Mouse (Mus musculus) stomach, embryonic 14.5 days (tissue): ENCODE data around the gene Relb. TPM values are rescaled to one million over a fixed set of nuclear protein-coding genes. Genes with fewer than 3 reads are reported as not detected.

ENCODE experiments used
- ATAC-seq: fragments of 200-750 bp; cut with Nextera tagmentation; 2 replicates; pipeline ENCODE4 v1.8.0; 2017; ENCODE audit warnings: low read depth, moderate TSS enrichment; ENCODE audit not compliant: insufficient number of reproducible peaks, insufficient read depth, low FRiP score
- H3K27ac ChIP-seq: fragments of 300-500 bp; sonication (generic); 2 replicates; pipeline ENCODE4 v1.5.1; 2014; ENCODE audit warnings: mild to moderate bottlenecking, low read length, moderate library complexity, mixed read lengths
- H3K27me3 ChIP-seq: fragments of 300-500 bp; sonication (generic); 2 replicates; pipeline ENCODE4 v1.6.1; 2014; ENCODE audit warnings: low read length, control low read depth, mixed read lengths; ENCODE audit not compliant: control insufficient read depth, insufficient read depth
- H3K36me3 ChIP-seq: fragments of 300-500 bp; sonication (generic); 2 replicates; pipeline ENCODE4 v1.6.1; 2014; ENCODE audit warnings: mild to moderate bottlenecking, control low read depth, low read length, moderate library complexity, mixed read lengths; ENCODE audit not compliant: control insufficient read depth, insufficient read depth
- H3K4me1 ChIP-seq: fragments of 300-500 bp; sonication (generic); 2 replicates; pipeline ENCODE4 v1.6.1; 2014; ENCODE audit warnings: low read length, control low read depth, mixed read lengths; ENCODE audit not compliant: control insufficient read depth, insufficient read depth
- H3K4me2 ChIP-seq: fragments of 300-500 bp; sonication (generic); replicated peaks from 2 replicates; pipeline ENCODE4 v1.6.1; 2014; ENCODE audit warnings: low read depth, low read length, control low read depth
- H3K4me3 ChIP-seq: fragments of 300-500 bp; sonication (generic); 2 replicates; pipeline ENCODE4 v1.5.1; 2014; ENCODE audit warnings: low read depth, low read length, control low read depth
- H3K9ac ChIP-seq: fragments of 300-500 bp; sonication (generic); replicated peaks from 2 replicates; pipeline ENCODE4 v1.6.1; 2014; ENCODE audit warnings: low read depth, mild to moderate bottlenecking, control low read depth, low read length, moderate library complexity, mixed read lengths
- H3K9me3 ChIP-seq: fragments of 300-500 bp; sonication (generic); 2 replicates; pipeline ENCODE4 v1.6.1; 2016; ENCODE audit warnings: low read depth, low read length, control low read depth; ENCODE audit not compliant: control insufficient read depth
- WGBS: fragments of 180-500 bp; shearing (Covaris S2); extraction: QIAGEN DNeasy Blood & Tissue Kit; methylation state at CpG from one replicate; pipeline ENCODE4 v1.1.7; 2014; 5-methylcytosine and 5-hydroxymethylcytosine counted together
- polyA plus RNA-seq: library from polyadenylated mRNA; unstranded; fragments of >200 nt; fragmentation: Nextera tagmentation; extraction: Ambion mirVana; gene quantifications from 2 replicates; pipeline ENCODE4 v1.2.1, GENCODE M21; 2014

The Relb gene
- 8.3 and 10.4 TPM in 2 replicates for polyA plus RNA-seq

DNA sequence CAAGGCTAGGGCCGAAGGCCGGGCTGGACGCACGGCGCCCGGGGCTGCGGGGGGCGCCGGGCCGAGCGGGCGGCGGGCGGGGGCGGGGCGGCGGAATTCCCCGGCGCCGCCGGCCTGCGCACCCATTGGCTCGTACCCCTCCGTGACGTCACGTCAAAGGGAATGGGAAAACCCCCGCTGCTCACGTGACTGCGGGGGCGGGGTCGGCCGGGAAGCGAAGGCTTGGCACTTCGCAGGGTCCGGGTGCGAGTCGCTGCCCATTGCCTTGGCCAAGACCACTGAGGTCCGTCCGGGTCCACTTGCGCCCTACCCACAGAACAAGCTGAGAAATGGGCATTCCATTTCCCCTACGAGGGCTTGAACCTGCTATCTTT is at the start of gene Relb:
Gene Relb, minus strand, starts transcription at position 78 of the 374 bp plus-strand sequence.
- Histone ChIP-seq H3K4me2 (peak within 1 kb of the TSS; percentile 87), H3K9me3 (no peaks in the 10 kb centered on the region), H3K4me1 (0 out of 2 replicates have a peak, but pooled peaks cover 4% of the 10 kb centered on the region), H3K9ac (peak within 1 kb of the TSS; percentile 39), H3K27me3 (no peaks in the 10 kb centered on the region), H3K27ac (peak within 1 kb of the TSS; percentile 87), H3K4me3 (peak within 1 kb of the TSS; percentile 53), H3K36me3 (peaks cover 20% of the 10 kb centered on the region)
- under 1% methylated on average over 29 of the region's 41 CpGs for WGBS
- no peak; the same call in 1 of the 2 replicates for ATAC-seq

- Histone ChIP-seq H3K4me2 (no peak overlapping the region), H3K4me3 (no peak overlapping the region), H3K4me1 (no peaks in the 10 kb centered on the region), H3K27me3 (no peaks in the 10 kb centered on the region), H3K27ac (no peak overlapping the region), H3K9me3 (no peaks in the 10 kb centered on the region), H3K9ac (no peak overlapping the region), H3K36me3 (no peaks in the 10 kb centered on the region)
- WGBS = 84% methylated on average over 3 of the region's 3 CpGs
- ATAC-seq = no peak
These were observed 49.7 kb upstream of the Relb start for GRCm38 (mm10) chr7:19678901-19679300.

- no peak for ATAC-seq
- no peaks in the 10 kb centered on the region for H3K4me1 ChIP-seq
- H3K9ac ChIP-seq = no peak within 1 kb of the TSS; the same call in 1 of the 2 replicates
- H3K36me3 ChIP-seq = no peaks in the 10 kb centered on the region
- H3K4me3 ChIP-seq = no peak within 1 kb of the TSS
- no peaks in the 10 kb centered on the region for H3K9me3 ChIP-seq
- H3K27ac ChIP-seq = no peak within 1 kb of the TSS
- H3K27me3 ChIP-seq = no peaks in the 10 kb centered on the region
- H3K4me2 ChIP-seq = no peak within 1 kb of the TSS
- WGBS = 61% methylated on average over 8 of the region's 8 CpGs
These were observed 48.6 kb upstream of the Relb start, which contains the start of gene Apoc2 for GRCm38 (mm10) chr7:19677872-19678271. Apoc2 (minus strand) TSS chr7:19677941.

DNA sequence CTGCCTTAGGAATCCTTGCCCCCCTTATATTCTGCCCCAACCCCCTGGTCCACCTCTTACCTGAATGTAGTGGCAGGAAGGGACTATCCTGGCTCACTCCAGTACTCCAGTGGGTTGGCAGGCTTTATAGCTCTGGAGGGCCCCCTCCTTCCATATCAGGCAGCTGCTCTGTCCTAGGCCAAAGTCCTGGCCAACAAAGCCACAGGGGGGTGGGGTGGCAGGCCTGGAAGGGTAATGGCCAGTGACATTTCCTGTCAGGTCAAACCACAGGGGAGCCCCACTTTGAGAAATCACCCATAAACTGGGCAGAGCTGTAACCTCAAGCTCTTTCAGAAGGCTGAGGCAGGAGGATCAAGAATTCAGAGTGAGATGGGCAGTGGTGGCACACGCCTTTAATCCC is 47.4 kb upstream of the Relb start:
- no peaks in the 10 kb centered on the region for H3K9me3 ChIP-seq
- no peaks in the 10 kb centered on the region for H3K36me3 ChIP-seq
- no peak for ATAC-seq
- no peak overlapping the region for H3K27ac ChIP-seq
- H3K4me3 ChIP-seq = no peak overlapping the region
- H3K9ac ChIP-seq = no peak overlapping the region
- no peaks in the 10 kb centered on the region for H3K4me1 ChIP-seq
- WGBS = 58% methylated on average over 1 of the region's 1 CpGs
- H3K27me3 ChIP-seq = no peaks in the 10 kb centered on the region
- no peak overlapping the region for H3K4me2 ChIP-seq

DNA sequence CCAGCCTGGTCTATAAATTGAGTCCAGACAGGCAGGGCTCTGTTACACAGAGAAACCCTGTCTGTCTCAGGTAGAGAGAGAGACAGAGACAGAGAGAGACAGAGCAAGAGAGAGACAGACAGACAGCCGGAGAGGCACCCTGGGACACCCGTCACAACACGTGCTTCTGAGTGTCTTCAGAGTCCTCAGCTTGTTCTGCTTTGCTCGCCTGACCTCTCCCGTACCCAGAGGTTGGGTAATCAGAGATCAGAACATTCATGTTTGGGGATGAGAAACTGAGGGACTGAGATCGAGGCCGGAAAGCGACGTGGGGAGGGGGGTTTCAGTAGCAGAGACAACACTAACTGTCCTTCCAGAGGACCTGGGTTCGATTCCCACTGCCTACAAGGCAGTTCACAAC is 46.6 kb upstream of the Relb start:
- Histone ChIP-seq H3K27me3 (no peaks in the 10 kb centered on the region), H3K4me2 (no peak overlapping the region), H3K4me3 (no peak overlapping the region), H3K9ac (no peak overlapping the region), H3K9me3 (no peaks in the 10 kb centered on the region), H3K27ac (no peak overlapping the region), H3K4me1 (no peaks in the 10 kb centered on the region), H3K36me3 (no peaks in the 10 kb centered on the region)
- ATAC-seq = no peak
- WGBS = 78% methylated on average over 10 of the region's 10 CpGs

DNA sequence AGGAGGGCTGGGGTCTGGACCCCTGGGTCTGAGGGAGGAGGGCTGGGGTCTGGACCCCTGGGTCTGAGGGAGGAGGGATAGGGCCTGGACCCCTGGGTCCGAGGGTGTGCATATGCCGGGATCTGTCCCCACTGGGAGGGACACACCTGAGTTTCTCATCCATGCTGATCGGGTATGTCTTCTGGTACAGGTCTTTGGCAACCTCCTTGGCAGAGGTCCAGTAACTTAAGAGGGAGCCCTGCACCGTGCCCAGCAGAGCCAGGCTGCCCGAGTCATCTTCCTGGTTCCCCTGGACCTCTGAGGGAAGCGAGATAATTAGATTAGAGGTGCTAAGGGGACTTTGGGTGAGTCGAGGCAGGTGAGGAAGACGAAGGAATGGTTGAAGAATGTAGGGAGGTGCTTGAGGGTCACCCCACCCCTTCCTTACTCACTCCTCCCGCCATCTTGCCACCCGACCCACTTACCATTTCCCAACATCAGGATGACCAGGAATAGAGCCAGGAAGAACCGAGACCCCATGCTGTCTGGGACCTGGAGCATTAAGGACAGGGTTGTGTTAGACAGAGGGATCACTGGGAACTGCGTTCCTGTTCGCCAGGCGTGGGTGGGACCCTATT is 44.0 kb upstream of the Relb start:
- Histone ChIP-seq H3K27ac (no peak overlapping the region), H3K27me3 (no peaks in the 10 kb centered on the region), H3K4me3 (no peak overlapping the region), H3K9me3 (no peaks in the 10 kb centered on the region), H3K36me3 (no peaks in the 10 kb centered on the region), H3K4me2 (no peak overlapping the region), H3K9ac (no peak overlapping the region), H3K4me1 (peaks cover 4% of the 10 kb centered on the region; the same call in 1 of the 2 replicates)
- 67% methylated on average over 14 of the region's 14 CpGs for WGBS
- ATAC-seq = no peak

DNA sequence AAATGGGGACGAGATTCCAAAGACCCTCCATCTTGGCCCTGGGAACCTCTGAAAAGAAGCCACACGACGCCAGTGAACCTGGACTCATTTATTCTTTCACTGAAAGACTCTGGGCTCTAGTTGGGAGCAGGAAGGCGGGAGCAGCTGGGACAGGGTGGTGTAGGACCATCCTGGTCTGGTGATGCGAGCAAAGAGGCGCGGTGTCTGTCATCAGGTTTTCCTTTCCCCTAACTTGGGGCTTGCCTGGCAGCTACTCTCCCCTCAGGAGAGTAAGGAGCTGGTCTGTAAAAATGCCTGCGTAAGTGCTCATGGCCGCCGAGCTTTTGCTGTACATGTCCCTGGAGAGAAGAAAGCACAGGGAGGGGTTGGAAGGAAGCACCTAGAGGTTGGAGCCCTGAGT is 42.3 kb upstream of the Relb start:
- H3K9me3 ChIP-seq = no peaks in the 10 kb centered on the region
- H3K4me2 ChIP-seq = no peak overlapping the region
- no peak overlapping the region for H3K9ac ChIP-seq
- H3K27me3 ChIP-seq = no peaks in the 10 kb centered on the region
- ATAC-seq = no peak
- WGBS = 65% methylated on average over 10 of the region's 10 CpGs
- H3K4me1 ChIP-seq = peaks cover 4% of the 10 kb centered on the region; the same call in 1 of the 2 replicates
- no peak overlapping the region for H3K4me3 ChIP-seq
- H3K36me3 ChIP-seq = no peaks in the 10 kb centered on the region
- H3K27ac ChIP-seq = no peak overlapping the region

DNA sequence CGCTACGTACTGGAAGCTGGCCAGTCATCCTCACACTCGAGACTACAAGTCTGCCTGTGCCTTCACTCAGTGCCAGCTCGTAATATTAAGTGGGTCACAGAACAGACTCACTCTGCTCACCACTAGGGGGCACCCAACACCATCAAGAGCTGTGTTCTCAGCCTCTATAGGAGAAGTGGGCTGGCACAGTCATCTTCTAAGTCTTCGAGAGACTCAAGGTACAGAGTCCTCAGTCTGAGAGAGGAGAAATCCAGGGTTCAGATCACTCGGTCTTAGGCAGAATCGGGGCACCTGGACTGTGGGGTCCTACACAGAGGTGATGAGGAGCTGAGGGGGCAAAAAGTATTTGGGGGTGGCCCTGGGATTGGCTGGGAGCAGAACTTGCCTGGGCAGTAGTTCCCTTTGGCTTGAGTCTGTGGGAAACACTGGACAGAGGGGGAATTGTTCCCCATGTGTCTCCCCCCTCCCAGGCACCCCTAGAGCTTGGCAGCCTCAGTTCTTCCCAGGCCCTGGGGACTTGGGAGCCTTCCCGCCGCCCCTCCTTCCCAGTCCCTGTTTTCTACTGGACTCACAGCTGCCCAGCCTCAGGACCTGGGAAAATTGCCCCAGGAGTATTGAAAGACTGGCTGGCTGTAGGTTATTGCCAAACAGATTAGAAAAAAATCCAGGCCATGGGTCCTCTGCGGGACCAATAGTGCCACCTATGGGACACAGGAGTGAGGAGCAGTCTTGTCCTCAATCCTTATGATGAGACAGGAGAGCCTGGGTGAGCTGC is 39.9 kb upstream of the Relb start:
- H3K36me3 ChIP-seq = no peaks in the 10 kb centered on the region
- 4% methylated on average over 10 of the region's 10 CpGs for WGBS
- no peaks in the 10 kb centered on the region for H3K9me3 ChIP-seq
- H3K9ac ChIP-seq = no peak overlapping the region
- H3K4me2 ChIP-seq = peak overlapping the region; percentile 8
- peak overlapping the region; percentile 22; the same call in 1 of the 2 replicates for H3K27ac ChIP-seq
- no peak overlapping the region for H3K4me3 ChIP-seq
- peaks cover 9% of the 10 kb centered on the region for H3K4me1 ChIP-seq
- ATAC-seq = peak; percentile 73
- no peaks in the 10 kb centered on the region for H3K27me3 ChIP-seq
